Mouse (Mus musculus) brain, embryonic 14.5 days (tissue): ENCODE results near the gene Fgfrl1.

ENCODE experiments used
- CTCF ChIP-seq: fragments of 200-500 bp; IDR thresholded peaks from 2 replicates; pipeline ENCODE4 v1.5.1; 2012; ENCODE audit warnings: inconsistent platforms, mild to moderate bottlenecking, moderate library complexity, borderline replicate concordance; ENCODE audit not compliant: insufficient read depth, insufficient read length; ENCODE audit errors: extremely low read depth
- POLR2A ChIP-seq: fragments of 200-500 bp; IDR thresholded peaks from 2 replicates; pipeline ENCODE4 v1.6.1; 2012; ENCODE audit warnings: mild to moderate bottlenecking, inconsistent platforms, borderline replicate concordance; ENCODE audit not compliant: poor library complexity, insufficient read depth, insufficient read length, severe bottlenecking; ENCODE audit errors: extremely low read depth

DNA sequence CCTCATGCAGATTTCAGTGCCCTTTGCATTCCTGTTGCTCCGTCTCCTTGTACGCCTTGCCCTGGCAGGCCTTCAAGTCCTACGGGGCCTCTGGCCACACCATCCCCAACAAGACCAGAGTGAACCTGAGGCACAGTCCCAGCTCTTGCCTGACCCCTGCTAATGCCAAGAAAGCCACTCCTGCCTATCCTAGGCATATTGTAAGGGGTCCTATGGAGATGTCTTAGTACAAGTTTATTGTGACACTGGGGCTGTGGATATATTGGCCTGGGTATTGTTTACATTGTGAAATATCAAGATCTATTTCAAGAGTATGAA lies 45.9 kb upstream of the Fgfrl1 start:
- TF ChIP-seq POLR2A (no peak), CTCF (no peak)
